Mouse (Mus musculus) testis, adult 2 months (tissue): ENCODE measurements at regions not wholly inside any gene's neighbourhood (a gene's known extent, or its start where the extent isn't known, plus 50 kb on each side); places are given as distances from the start of the nearest gene placed in this dataset.

Experiments used
- H3K27ac ChIP-seq: fragments of 200-500 bp; 2 replicates; pipeline ENCODE4 v1.5.1; 2012; ENCODE audit warnings: low read depth, low read length; ENCODE audit not compliant: control insufficient read depth, insufficient read depth
- H3K27me3 ChIP-seq: fragments of 200-500 bp; 2 replicates; pipeline ENCODE4 v1.6.1; 2012; ENCODE audit warnings: mild to moderate bottlenecking, low read length, moderate library complexity; ENCODE audit not compliant: control insufficient read depth, insufficient read depth
- H3K36me3 ChIP-seq: fragments of 200-500 bp; 2 replicates; pipeline ENCODE4 v1.6.1; 2012; ENCODE audit warnings: mild to moderate bottlenecking, low read length; ENCODE audit not compliant: control insufficient read depth, insufficient read depth
- H3K4me1 ChIP-seq: fragments of 200-500 bp; 2 replicates; pipeline ENCODE4 v1.6.1; 2012; ENCODE audit warnings: low read length; ENCODE audit not compliant: control insufficient read depth, insufficient read depth
- H3K4me3 ChIP-seq: fragments of 200-500 bp; 2 replicates; pipeline ENCODE4 v1.5.1; 2012; ENCODE audit warnings: low read depth, mild to moderate bottlenecking, low read length, moderate library complexity, mixed read lengths; ENCODE audit not compliant: control insufficient read depth
- CTCF ChIP-seq: fragments of 200-500 bp; IDR thresholded peaks from 2 replicates; pipeline ENCODE4 v1.5.1; 2012; ENCODE audit warnings: low read depth, mild to moderate bottlenecking, inconsistent platforms, low read length, moderate library complexity; ENCODE audit not compliant: control insufficient read depth, insufficient read depth, insufficient replicate concordance
- POLR2A ChIP-seq: fragments of 200-500 bp; IDR thresholded peaks from 2 replicates; pipeline ENCODE4 v1.6.1; 2012; ENCODE audit warnings: low read depth, mild to moderate bottlenecking, inconsistent platforms, low read length, moderate library complexity; ENCODE audit not compliant: control insufficient read depth

- H3K36me3 ChIP-seq: no peaks in the 10 kb centered on the region
- TF ChIP-seq POLR2A: no peak
- TF ChIP-seq CTCF: no peak
- no peak overlapping the region for H3K27ac ChIP-seq
- no peaks in the 10 kb centered on the region; the same call in 1 of the 2 replicates for H3K4me1 ChIP-seq
- H3K27me3 ChIP-seq: no peaks in the 10 kb centered on the region
- no peak overlapping the region for H3K4me3 ChIP-seq
Observed at GRCm38 (mm10) chr16:30787351-30787750, 187.8 kb downstream of the Fam43a start.

GRCm38 (mm10) chr16:30788321-30788781 is 188.8 kb downstream of the Fam43a start:
- H3K27me3 ChIP-seq: no peaks in the 10 kb centered on the region
- H3K36me3 ChIP-seq: no peaks in the 10 kb centered on the region
- H3K27ac ChIP-seq: no peak overlapping the region
- no peak overlapping the region for H3K4me3 ChIP-seq
- TF ChIP-seq CTCF (no peak), POLR2A (no peak)
- no peaks in the 10 kb centered on the region; the same call in 1 of the 2 replicates for H3K4me1 ChIP-seq

- no peaks in the 10 kb centered on the region; the same call in 1 of the 2 replicates for H3K4me1 ChIP-seq
- no peaks in the 10 kb centered on the region for H3K36me3 ChIP-seq
- H3K27me3 ChIP-seq: no peaks in the 10 kb centered on the region
- H3K4me3 ChIP-seq: no peak overlapping the region
- no peak overlapping the region for H3K27ac ChIP-seq
- no peak for TF ChIP-seq CTCF
Observed at GRCm38 (mm10) chr16:30788944-30789781, 189.6 kb downstream of the Fam43a start.

DNA sequence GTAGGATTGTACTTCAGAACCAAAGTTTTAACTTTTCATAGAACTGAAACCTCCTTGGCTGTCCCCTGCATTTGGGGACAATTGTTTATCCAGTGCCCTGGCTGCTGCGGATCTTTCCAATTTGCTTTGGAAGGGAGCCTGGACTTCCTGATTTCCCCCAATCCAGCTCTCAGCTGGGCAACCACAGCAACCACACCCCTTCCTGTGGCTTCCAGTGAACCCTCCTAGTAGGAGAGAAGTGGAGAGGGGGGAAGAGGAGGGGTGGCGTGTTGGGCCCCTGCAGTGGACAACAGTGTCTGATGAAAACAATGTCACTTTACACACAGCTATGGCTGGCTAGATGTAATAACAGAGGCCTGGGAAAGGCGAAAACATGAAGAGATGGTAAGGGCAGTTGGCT is 190.5 kb downstream of the Fam43a start:
- Histone ChIP-seq H3K4me1 (no peaks in the 10 kb centered on the region; the same call in 1 of the 2 replicates), H3K27me3 (no peaks in the 10 kb centered on the region), H3K27ac (no peak overlapping the region), H3K4me3 (no peak overlapping the region), H3K36me3 (no peaks in the 10 kb centered on the region)
- TF ChIP-seq CTCF: no peak
- no peak for TF ChIP-seq POLR2A

- H3K27ac ChIP-seq: no peak overlapping the region
- no peaks in the 10 kb centered on the region; the same call in 1 of the 2 replicates for H3K4me1 ChIP-seq
- no peaks in the 10 kb centered on the region for H3K36me3 ChIP-seq
- H3K4me3 ChIP-seq: no peak overlapping the region
- no peak for TF ChIP-seq POLR2A
- no peak for TF ChIP-seq CTCF
- H3K27me3 ChIP-seq: no peaks in the 10 kb centered on the region
Observed at GRCm38 (mm10) chr16:30790551-30791001, 191.1 kb downstream of the Fam43a start.

DNA sequence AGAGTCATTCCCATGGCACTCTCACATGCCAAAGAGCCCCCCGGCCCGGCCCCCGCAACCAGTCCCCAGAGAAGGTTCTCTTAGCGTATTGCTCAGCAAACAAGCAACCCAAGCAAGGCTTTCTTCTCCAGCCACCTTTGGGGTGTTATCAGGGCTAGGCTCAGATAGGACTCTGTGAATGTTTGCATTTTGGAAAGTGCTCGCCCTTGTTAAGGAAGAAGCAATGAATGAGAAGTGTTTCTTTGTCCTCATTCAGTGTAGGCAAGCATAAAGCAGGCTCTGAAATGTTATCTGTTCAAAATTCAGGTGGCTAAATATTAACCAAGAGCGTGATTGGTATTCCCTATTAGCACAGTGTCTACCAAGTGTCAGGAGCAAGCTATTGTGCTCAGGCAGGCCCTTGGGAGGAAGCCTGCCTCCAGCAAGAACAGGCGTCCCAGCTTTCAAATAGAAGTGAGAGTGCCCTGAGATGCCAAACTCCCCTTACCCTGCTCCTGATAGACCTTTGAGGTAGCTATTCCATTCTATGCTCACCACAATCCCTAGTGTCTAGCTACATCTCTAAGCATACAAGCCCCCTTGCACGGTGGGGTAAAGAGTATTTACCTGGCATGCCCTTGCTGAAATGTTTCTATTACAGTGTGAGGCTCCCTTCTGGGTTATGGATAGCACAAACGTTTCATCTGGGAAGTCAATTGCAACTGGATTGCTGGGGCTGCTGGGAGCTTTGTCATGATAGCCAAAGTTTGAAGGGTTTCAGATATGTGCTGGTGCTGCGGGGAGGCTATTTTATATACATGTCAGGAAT is 191.7 kb downstream of the Fam43a start:
- H3K4me3 ChIP-seq: no peak overlapping the region
- H3K4me1 ChIP-seq: no peaks in the 10 kb centered on the region; the same call in 1 of the 2 replicates

More for the DNA sequence above, 191.7 kb downstream of the Fam43a start:
- H3K36me3 ChIP-seq: no peaks in the 10 kb centered on the region
- TF ChIP-seq CTCF (no peak), POLR2A (no peak)
- no peak overlapping the region for H3K27ac ChIP-seq
- H3K27me3 ChIP-seq: no peaks in the 10 kb centered on the region
